Mouse (Mus musculus): Measurements from ENCODE around the gene Tmem214.

GRCm38 (mm10) chr5:30926073-30926472 is 58.3 kb downstream of the Tmem214 start:
- TF ChIP-seq CTCF (IDR thresholded peaks at IDR 0.05; ENCODE audit: borderline replicate concordance, insufficient read depth, low read depth, low read length): no peak
- no peak for TF ChIP-seq POLR2A (IDR thresholded peaks at IDR 0.05; ENCODE audit: borderline replicate concordance, insufficient read depth, low read length)

Measured in cerebellum, adult 2 months (tissue).